Mouse (Mus musculus): ENCODE measurements at regions not wholly inside any gene's neighbourhood (a gene's known extent, or its start where the extent isn't known, plus 50 kb on each side); places are given as distances from the start of the nearest gene placed in this dataset.

DNA sequence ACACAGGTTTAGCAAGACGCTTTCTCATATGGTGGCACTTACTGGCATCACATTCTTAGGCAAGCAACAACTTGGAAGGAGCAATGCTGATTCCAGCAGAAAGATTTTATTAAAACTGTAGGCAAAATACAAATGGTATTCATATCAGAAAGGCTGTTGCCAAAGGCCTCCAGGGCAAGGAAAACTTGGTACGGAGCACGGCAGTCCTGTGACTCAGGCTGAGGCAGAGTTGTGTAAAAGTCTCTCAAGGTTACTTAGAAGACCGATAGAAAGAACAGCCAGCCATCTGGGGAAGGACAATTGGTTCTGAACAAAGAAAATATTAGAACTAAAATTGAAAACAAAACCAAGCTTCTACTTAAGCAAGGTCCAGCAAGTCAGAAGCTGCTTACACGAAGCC, 201.2 kb downstream of the Col12a1 start:
- 76% methylated on average over 5 of the region's 5 CpGs for WGBS (ENCODE audit: insufficient replicate concordance)
- no peak overlapping the region for H3K4me2 ChIP-seq
- H3K27me3 ChIP-seq (replicated peaks), result no peaks in the 10 kb centered on the region
- no peak overlapping the region for H3K4me3 ChIP-seq
- no peak for ATAC-seq
- no peaks in the 10 kb centered on the region for H3K4me1 ChIP-seq
- H3K9ac ChIP-seq, result no peak overlapping the region
- H3K27ac ChIP-seq, result no peak overlapping the region
- no peaks in the 10 kb centered on the region for H3K36me3 ChIP-seq
- no peaks in the 10 kb centered on the region for H3K9me3 ChIP-seq (replicated peaks)

DNA sequence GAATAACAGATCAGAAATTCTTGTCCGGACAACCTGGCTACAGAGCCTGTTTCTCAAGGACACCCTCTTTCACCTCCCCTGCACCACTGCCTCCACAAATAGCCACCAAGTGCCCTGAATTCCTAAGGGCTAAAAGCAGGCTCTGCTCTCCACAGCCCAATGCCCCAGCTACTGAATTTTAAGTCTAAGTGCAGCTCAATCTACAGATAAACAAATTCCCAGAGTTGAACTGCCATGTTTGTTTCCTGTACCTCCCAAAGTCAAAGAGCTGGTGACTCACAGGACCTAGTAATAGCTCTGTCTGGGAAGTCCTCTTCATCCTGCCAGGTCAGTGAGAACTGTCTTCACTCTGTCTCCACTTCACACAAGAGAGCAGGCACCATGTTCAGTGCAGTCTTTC, 200.0 kb downstream of the Col12a1 start:
- no peaks in the 10 kb centered on the region for H3K4me1 ChIP-seq
- no peak for ATAC-seq
- no peak overlapping the region for H3K4me3 ChIP-seq
- no peaks in the 10 kb centered on the region for H3K9me3 ChIP-seq (replicated peaks)
- no peaks in the 10 kb centered on the region for H3K36me3 ChIP-seq
- no peak overlapping the region for H3K4me2 ChIP-seq
- 84% methylated on average over 1 of the region's 1 CpGs for WGBS (ENCODE audit: insufficient replicate concordance)
- no peak overlapping the region for H3K9ac ChIP-seq
- H3K27ac ChIP-seq, result no peak overlapping the region
- no peaks in the 10 kb centered on the region for H3K27me3 ChIP-seq (replicated peaks)

DNA sequence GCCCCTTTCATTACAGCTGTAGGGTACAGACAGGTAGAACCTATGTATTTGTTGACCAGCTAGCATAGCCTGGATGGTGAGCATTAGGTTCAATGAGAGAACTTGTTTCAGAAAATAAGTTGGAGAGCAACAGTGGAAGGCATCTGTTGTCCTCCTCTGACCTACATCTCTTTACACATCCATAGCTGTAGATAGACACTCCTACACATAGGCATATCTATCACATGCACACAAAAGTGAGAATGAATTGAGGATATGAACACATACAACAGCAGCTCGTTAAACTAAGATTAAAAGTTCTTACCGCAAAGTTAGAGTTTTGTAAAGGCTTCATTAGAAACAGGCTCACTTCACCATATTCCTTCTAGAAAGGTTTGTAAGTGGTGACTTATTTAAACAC, 198.1 kb downstream of the Col12a1 start:
- WGBS (ENCODE audit: insufficient replicate concordance), result 80% methylated on average over 2 of the region's 2 CpGs
- no peak overlapping the region for H3K27ac ChIP-seq

DNA sequence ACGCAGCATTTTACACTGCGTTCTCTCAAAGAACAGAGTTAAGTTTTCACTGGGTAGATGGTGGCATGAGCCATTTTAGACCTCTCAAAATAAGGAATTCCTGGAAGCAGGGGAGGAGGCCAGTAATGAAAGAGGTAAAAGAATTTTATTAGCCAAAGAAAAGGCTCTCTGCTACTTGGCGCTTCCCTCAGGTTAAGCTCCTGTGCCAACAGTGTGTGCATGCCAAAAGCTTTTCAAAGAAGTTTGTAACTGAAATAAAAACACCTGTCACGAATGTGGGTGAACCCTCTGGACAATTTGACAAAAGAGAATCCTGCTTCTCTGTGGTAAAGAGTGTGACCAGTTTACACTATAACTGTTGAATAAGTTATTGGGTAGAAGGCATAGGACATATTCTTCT, 195.6 kb downstream of the Col12a1 start:
- Histone ChIP-seq H3K4me2 (no peak overlapping the region), H3K4me1 (no peaks in the 10 kb centered on the region), H3K9me3 (replicated peaks) (no peaks in the 10 kb centered on the region), H3K9ac (no peak overlapping the region), H3K36me3 (no peaks in the 10 kb centered on the region), H3K4me3 (no peak overlapping the region), H3K27me3 (replicated peaks) (no peaks in the 10 kb centered on the region), H3K27ac (no peak overlapping the region)
- 75% methylated on average over 4 of the region's 4 CpGs for WGBS (ENCODE audit: insufficient replicate concordance)
- no peak for ATAC-seq

More for the DNA sequence above, 198.1 kb downstream of the Col12a1 start:
- H3K36me3 ChIP-seq, result no peaks in the 10 kb centered on the region
- no peaks in the 10 kb centered on the region for H3K27me3 ChIP-seq (replicated peaks)
- no peak overlapping the region for H3K4me2 ChIP-seq
- no peaks in the 10 kb centered on the region for H3K9me3 ChIP-seq (replicated peaks)
- H3K4me3 ChIP-seq, result no peak overlapping the region
- H3K4me1 ChIP-seq, result no peaks in the 10 kb centered on the region
- no peak for ATAC-seq
- no peak overlapping the region for H3K9ac ChIP-seq

DNA sequence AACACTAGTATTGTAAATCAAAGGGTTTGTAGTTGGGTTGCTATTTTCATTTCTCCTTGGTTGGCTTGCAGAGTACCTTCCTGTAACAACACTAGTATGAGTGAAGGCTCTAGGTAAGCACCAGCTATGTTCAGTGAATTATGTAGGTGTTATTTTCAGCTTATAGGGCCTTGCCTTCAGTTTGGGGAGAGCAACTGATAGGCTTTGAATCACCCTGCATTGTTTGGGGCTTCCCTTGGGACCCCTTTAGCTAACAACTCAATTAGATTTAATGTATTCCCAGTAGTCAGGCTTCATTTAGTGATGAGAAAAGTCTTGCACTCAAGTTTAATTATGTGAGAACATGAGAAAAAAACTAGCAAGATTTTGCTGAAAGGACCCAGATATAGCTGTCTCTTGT, 193.6 kb downstream of the Col12a1 start:
- H3K36me3 ChIP-seq, result no peaks in the 10 kb centered on the region
- H3K4me3 ChIP-seq, result no peak overlapping the region
- no peak for ATAC-seq
- H3K27me3 ChIP-seq (replicated peaks), result no peaks in the 10 kb centered on the region
- no peak overlapping the region for H3K9ac ChIP-seq
- H3K4me2 ChIP-seq, result no peak overlapping the region
- no peak overlapping the region for H3K27ac ChIP-seq
- H3K4me1 ChIP-seq, result no peaks in the 10 kb centered on the region
- no peaks in the 10 kb centered on the region for H3K9me3 ChIP-seq (replicated peaks)

DNA sequence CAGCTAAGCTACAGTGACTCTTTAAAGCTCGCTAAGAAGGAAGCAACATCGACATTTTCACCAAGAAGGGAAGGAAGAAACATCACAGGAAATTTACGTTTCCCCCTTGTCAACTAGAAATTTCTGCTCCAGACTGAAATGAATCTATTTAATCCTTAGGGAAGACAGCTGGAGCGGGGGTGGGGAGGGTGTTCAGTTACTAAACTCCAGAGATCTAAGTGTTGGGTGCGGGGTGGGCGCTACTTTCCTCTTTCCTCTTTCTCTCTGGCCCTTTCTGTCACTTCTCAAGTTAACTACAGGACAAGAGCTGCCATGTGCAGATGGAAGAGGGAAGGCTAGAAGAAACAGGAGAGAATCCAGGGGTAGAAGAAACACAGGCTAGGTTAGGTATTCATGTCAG, 192.2 kb downstream of the Col12a1 start:
- Histone ChIP-seq H3K27ac (no peak overlapping the region), H3K9ac (no peak overlapping the region), H3K4me3 (no peak overlapping the region), H3K4me2 (no peak overlapping the region), H3K27me3 (replicated peaks) (no peaks in the 10 kb centered on the region), H3K4me1 (no peaks in the 10 kb centered on the region), H3K36me3 (no peaks in the 10 kb centered on the region), H3K9me3 (replicated peaks) (no peaks in the 10 kb centered on the region)
- ATAC-seq, result no peak
- 42% methylated on average over 6 of the region's 6 CpGs for WGBS (ENCODE audit: insufficient replicate concordance)

DNA sequence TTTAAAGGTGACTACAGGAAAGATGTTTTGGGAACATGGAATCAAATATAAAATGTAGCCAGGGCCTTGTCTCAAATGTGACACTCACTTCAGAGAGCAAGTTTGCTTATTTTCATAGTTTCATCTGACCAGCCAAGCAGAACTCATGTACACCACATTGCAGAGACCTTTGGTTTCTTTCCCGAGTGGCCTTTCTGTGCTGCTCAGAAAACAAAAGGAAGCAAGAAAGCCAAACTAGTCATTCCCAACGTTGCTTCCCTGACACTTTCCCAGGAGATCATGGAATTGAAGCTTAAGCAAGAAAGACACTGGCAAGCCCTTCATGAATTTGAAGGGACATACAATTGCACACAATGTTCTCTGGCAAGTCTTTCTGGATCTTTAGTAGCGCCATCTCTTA, 191.3 kb downstream of the Col12a1 start:
- no peak for ATAC-seq
- no peak overlapping the region for H3K27ac ChIP-seq
- H3K36me3 ChIP-seq, result no peaks in the 10 kb centered on the region
- WGBS (ENCODE audit: insufficient replicate concordance), result 61% methylated on average over 3 of the region's 3 CpGs
- no peaks in the 10 kb centered on the region for H3K27me3 ChIP-seq (replicated peaks)
- no peak overlapping the region for H3K9ac ChIP-seq
- H3K4me2 ChIP-seq, result no peak overlapping the region
- no peaks in the 10 kb centered on the region for H3K9me3 ChIP-seq (replicated peaks)
- no peak overlapping the region for H3K4me3 ChIP-seq
- H3K4me1 ChIP-seq, result no peaks in the 10 kb centered on the region
